Mouse (Mus musculus) heart, embryonic 12.5 days (tissue): ENCODE data around the gene Cfl1. TPM values are rescaled to one million over a fixed set of nuclear protein-coding genes. Genes with fewer than 3 reads are reported as not detected.
A peak's percentile ranks its signal among the peaks of the same experiment; 100 is the strongest.
"Not testable (repeated sequence)": the region's sequence is repeated elsewhere in the genome, so short reads cannot be mapped to it uniquely, and the experiment has no call there.

Experiments
- ATAC-seq: fragments of 200-750 bp; cut with Nextera tagmentation; 2 replicates; pipeline ENCODE4 v1.8.0; 2017; ENCODE audit warnings: moderate TSS enrichment, moderate library complexity; ENCODE audit not compliant: insufficient number of reproducible peaks, low FRiP score
- H3K27ac ChIP-seq: fragments of 300-500 bp; sonication (generic); 2 replicates; pipeline ENCODE4 v1.5.1; 2016; ENCODE audit warnings: mild to moderate bottlenecking, moderate library complexity; ENCODE audit not compliant: poor library complexity, severe bottlenecking
- H3K27me3 ChIP-seq: fragments of 300-500 bp; sonication (generic); replicated peaks from 2 replicates; pipeline ENCODE4 v1.6.1; 2016; ENCODE audit warnings: mild to moderate bottlenecking, moderate library complexity
- H3K36me3 ChIP-seq: fragments of 300-500 bp; sonication (generic); 2 replicates; pipeline ENCODE4 v1.6.1; 2016; ENCODE audit warnings: mild to moderate bottlenecking, moderate library complexity
- H3K4me1 ChIP-seq: fragments of 300-500 bp; sonication (generic); replicated peaks from 2 replicates; pipeline ENCODE4 v1.6.1; 2016; ENCODE audit warnings: mild to moderate bottlenecking
- H3K4me2 ChIP-seq: fragments of 300-500 bp; sonication (generic); 2 replicates; pipeline ENCODE4 v1.6.1; 2016; ENCODE audit warnings: mild to moderate bottlenecking, moderate library complexity
- H3K4me3 ChIP-seq: fragments of 300-500 bp; sonication (generic); 2 replicates; pipeline ENCODE4 v1.5.1; 2016; ENCODE audit warnings: mild to moderate bottlenecking
- H3K9ac ChIP-seq: fragments of 300-500 bp; sonication (generic); 2 replicates; pipeline ENCODE4 v1.6.1; 2016; ENCODE audit warnings: mild to moderate bottlenecking, moderate library complexity
- H3K9me3 ChIP-seq: fragments of 300-500 bp; sonication (generic); replicated peaks from 2 replicates; pipeline ENCODE4 v1.6.1; 2016; ENCODE audit warnings: mild to moderate bottlenecking, moderate library complexity
- WGBS: fragments of 180-500 bp; shearing (Covaris S2); methylation state at CpG from one replicate; pipeline ENCODE4 v1.1.7; 2016; 5-methylcytosine and 5-hydroxymethylcytosine counted together
- polyA plus RNA-seq: library from polyadenylated mRNA; unstranded; fragments of >200 nt; fragmentation: Nextera tagmentation; extraction: Ambion mirVana; gene quantifications from 2 replicates; pipeline ENCODE4 v1.2.1, GENCODE M21; 2016

Gene Cfl1
- polyA plus RNA-seq, 1 experiment from 2014 or later: 1,913 TPM

GRCm38 (mm10) chr19:5481398-5481797, 8.9 kb upstream of the Cfl1 start:
- Histone ChIP-seq H3K4me2 (no peak overlapping the region), H3K36me3 (peaks cover 89% of the 10 kb centered on the region), H3K9ac (no peak overlapping the region), H3K9me3 (no peaks in the 10 kb centered on the region), H3K27ac (no peak overlapping the region), H3K27me3 (no peaks in the 10 kb centered on the region), H3K4me3 (no peak overlapping the region), H3K4me1 (peaks cover 10% of the 10 kb centered on the region)
- 85% methylated on average over 10 of the region's 10 CpGs for WGBS
- ATAC-seq: no peak

GRCm38 (mm10) chr19:5483386-5484359, 6.6 kb upstream of the Cfl1 start:
- ATAC-seq: no peak
- 88% methylated on average over 19 of the region's 19 CpGs for WGBS

GRCm38 (mm10) chr19:5484496-5484895, 5.8 kb upstream of the Cfl1 start:
- H3K4me1 ChIP-seq: peaks cover 17% of the 10 kb centered on the region
- H3K9ac ChIP-seq: 0 out of 2 replicates have a peak overlapping the region, but pooled peaks have one; percentile 4
- 85% methylated on average over 5 of the region's 5 CpGs for WGBS
- H3K36me3 ChIP-seq: peaks cover 71% of the 10 kb centered on the region
- ATAC-seq: no peak
- no peak overlapping the region for H3K4me3 ChIP-seq
- H3K9me3 ChIP-seq: no peaks in the 10 kb centered on the region
- no peak overlapping the region for H3K4me2 ChIP-seq
- no peaks in the 10 kb centered on the region for H3K27me3 ChIP-seq
- no peak overlapping the region for H3K27ac ChIP-seq

More at GRCm38 (mm10) chr19:5483386-5484359, 6.6 kb upstream of the Cfl1 start:
- Histone ChIP-seq H3K27me3 (no peaks in the 10 kb centered on the region), H3K4me3 (no peak overlapping the region), H3K9me3 (no peaks in the 10 kb centered on the region), H3K27ac (no peak overlapping the region), H3K36me3 (peaks cover 77% of the 10 kb centered on the region), H3K4me1 (peaks cover 17% of the 10 kb centered on the region), H3K4me2 (no peak overlapping the region), H3K9ac (0 out of 2 replicates have a peak overlapping the region, but pooled peaks have one; percentile 4)

- Histone ChIP-seq H3K36me3 (peaks cover 62% of the 10 kb centered on the region), H3K9ac (no peak overlapping the region), H3K27ac (no peak overlapping the region), H3K4me2 (no peak overlapping the region), H3K4me3 (no peak overlapping the region), H3K27me3 (no peaks in the 10 kb centered on the region), H3K9me3 (no peaks in the 10 kb centered on the region), H3K4me1 (peaks cover 17% of the 10 kb centered on the region)
- WGBS: 92% methylated on average over 8 of the region's 8 CpGs
- no peak for ATAC-seq
Measured at GRCm38 (mm10) chr19:5485371-5485770, 4.9 kb upstream of the Cfl1 start.

- Histone ChIP-seq H3K9ac (0 out of 2 replicates have a peak overlapping the region, but pooled peaks have one; percentile 4), H3K4me2 (no peak overlapping the region), H3K36me3 (peaks cover 58% of the 10 kb centered on the region), H3K4me1 (peaks cover 17% of the 10 kb centered on the region), H3K4me3 (no peak overlapping the region), H3K27me3 (no peaks in the 10 kb centered on the region), H3K9me3 (no peaks in the 10 kb centered on the region), H3K27ac (no peak overlapping the region)
- ATAC-seq: no peak
- WGBS: 91% methylated on average over 7 of the region's 7 CpGs
Measured at GRCm38 (mm10) chr19:5485821-5486220, 4.4 kb upstream of the Cfl1 start.

- Histone ChIP-seq H3K27me3 (no peaks in the 10 kb centered on the region), H3K36me3 (peaks cover 53% of the 10 kb centered on the region), H3K27ac (no peak overlapping the region), H3K9me3 (no peaks in the 10 kb centered on the region), H3K4me3 (no peak overlapping the region), H3K4me1 (peaks cover 17% of the 10 kb centered on the region), H3K4me2 (no peak overlapping the region), H3K9ac (no peak overlapping the region)
- WGBS: 86% methylated on average over 8 of the region's 8 CpGs
- ATAC-seq: no peak
Measured at GRCm38 (mm10) chr19:5486286-5486685, 4.0 kb upstream of the Cfl1 start.

GRCm38 (mm10) chr19:5486771-5487170, 3.5 kb upstream of the Cfl1 start:
- no peak for ATAC-seq
- 0 out of 2 replicates have a peak overlapping the region, but pooled peaks have one; percentile 32 for H3K9ac ChIP-seq
- H3K4me1 ChIP-seq: peaks cover 17% of the 10 kb centered on the region
- H3K27me3 ChIP-seq: no peaks in the 10 kb centered on the region
- no peaks in the 10 kb centered on the region for H3K9me3 ChIP-seq
- H3K36me3 ChIP-seq: peaks cover 48% of the 10 kb centered on the region
- no peak overlapping the region for H3K27ac ChIP-seq
- peak overlapping the region; percentile 50; the same call in 1 of the 2 replicates for H3K4me3 ChIP-seq
- 85% methylated on average over 4 of the region's 4 CpGs for WGBS
- H3K4me2 ChIP-seq: peak overlapping the region; percentile 84

- ATAC-seq: peak; percentile 78
- H3K36me3 ChIP-seq: peaks cover 45% of the 10 kb centered on the region
- under 1% methylated on average over 39 of the region's 39 CpGs for WGBS
- peak within 1 kb of the TSS; percentile 79 for H3K9ac ChIP-seq
- peak within 1 kb of the TSS; percentile 50 for H3K4me3 ChIP-seq
- peak within 1 kb of the TSS; percentile 84 for H3K4me2 ChIP-seq
- H3K9me3 ChIP-seq: no peaks in the 10 kb centered on the region
- H3K4me1 ChIP-seq: peaks cover 29% of the 10 kb centered on the region
- H3K27me3 ChIP-seq: no peaks in the 10 kb centered on the region
- peak within 1 kb of the TSS; percentile 100 for H3K27ac ChIP-seq
Measured at GRCm38 (mm10) chr19:5487768-5488550, 2.3 kb upstream of the Cfl1 start, which contains the start of gene Mus81. Gene Mus81, minus strand, starts transcription at chr19:5488402.

GRCm38 (mm10) chr19:5488878-5489571, 1.2 kb upstream of the Cfl1 start:
- H3K4me2 ChIP-seq: peak overlapping the region; percentile 84
- H3K9me3 ChIP-seq: no peaks in the 10 kb centered on the region
- H3K36me3 ChIP-seq: peaks cover 45% of the 10 kb centered on the region
- H3K4me1 ChIP-seq: peaks cover 35% of the 10 kb centered on the region
- peak; percentile 88 for ATAC-seq
- peak overlapping the region; percentile 100 for H3K27ac ChIP-seq
- no peaks in the 10 kb centered on the region for H3K27me3 ChIP-seq
- peak overlapping the region; percentile 67 for H3K9ac ChIP-seq
- H3K4me3 ChIP-seq: peak overlapping the region; percentile 50
- WGBS: under 1% methylated on average over 26 of the region's 26 CpGs

- Histone ChIP-seq H3K4me1 (peaks cover 39% of the 10 kb centered on the region), H3K36me3 (peaks cover 45% of the 10 kb centered on the region), H3K27ac (peak overlapping the region; percentile 100)
- H3K9me3 ChIP-seq, ATAC-seq, H3K9ac ChIP-seq, H3K4me2 ChIP-seq, H3K27me3 ChIP-seq, H3K4me3 ChIP-seq: not testable (repeated sequence)
- 52% methylated on average over 10 of the region's 10 CpGs for WGBS
Measured at GRCm38 (mm10) chr19:5489721-5490120, 534 bp upstream of the Cfl1 start.
